Mouse (Mus musculus) myocyte (in vitro differentiated cells): Measurements from ENCODE around the gene Ccdc172.

ENCODE experiments used
- CEBPB ChIP-seq: IDR thresholded peaks from 2 replicates; pipeline ENCODE4 v1.6.1; 2011; ENCODE audit warnings: mild to moderate bottlenecking, moderate library complexity; ENCODE audit not compliant: poor library complexity, insufficient read depth, severe bottlenecking
- E2F4 ChIP-seq: IDR thresholded peaks from one replicate; pipeline ENCODE4 v1.6.1; 2011; ENCODE audit warnings: mild to moderate bottlenecking, control low read depth, moderate library complexity; ENCODE audit not compliant: insufficient read depth
- MAX ChIP-seq: IDR thresholded peaks from one replicate; pipeline ENCODE4 v1.6.1; 2011; ENCODE audit warnings: low read depth, mild to moderate bottlenecking, control low read depth
- MYOG ChIP-seq, 3 experiments: IDR thresholded peaks; one replicate each; pipeline ENCODE4 v1.6.1; 2011; ENCODE audit warnings: control low read depth in 2 of 3, low read depth in 2 of 3, mild to moderate bottlenecking in 2 of 3; ENCODE audit not compliant: insufficient read length in 2 of 3, control insufficient read depth in 1 of 3, insufficient read depth in 1 of 3
- POLR2A ChIP-seq: IDR thresholded peaks from one replicate; pipeline ENCODE4 v1.6.1; 2011; ENCODE audit warnings: low read depth, mild to moderate bottlenecking, control low read depth, moderate library complexity; ENCODE audit not compliant: insufficient read length
- POLR2AphosphoS2 ChIP-seq: IDR thresholded peaks from one replicate; pipeline ENCODE4 v1.6.1; 2011; ENCODE audit warnings: low read depth, control low read depth; ENCODE audit not compliant: insufficient read length
- SRF ChIP-seq: IDR thresholded peaks from one replicate; pipeline ENCODE4 v1.6.1; 2011; ENCODE audit warnings: low read depth; ENCODE audit not compliant: control insufficient read depth, insufficient read length
- TCF12 ChIP-seq: IDR thresholded peaks from one replicate; pipeline ENCODE4 v1.6.1; 2011; ENCODE audit warnings: mild to moderate bottlenecking, control low read depth; ENCODE audit not compliant: poor library complexity, insufficient read depth, severe bottlenecking
- USF1 ChIP-seq: IDR thresholded peaks from one replicate; pipeline ENCODE4 v1.6.1; 2011; ENCODE audit warnings: low read depth, mild to moderate bottlenecking, control low read depth, moderate library complexity

DNA sequence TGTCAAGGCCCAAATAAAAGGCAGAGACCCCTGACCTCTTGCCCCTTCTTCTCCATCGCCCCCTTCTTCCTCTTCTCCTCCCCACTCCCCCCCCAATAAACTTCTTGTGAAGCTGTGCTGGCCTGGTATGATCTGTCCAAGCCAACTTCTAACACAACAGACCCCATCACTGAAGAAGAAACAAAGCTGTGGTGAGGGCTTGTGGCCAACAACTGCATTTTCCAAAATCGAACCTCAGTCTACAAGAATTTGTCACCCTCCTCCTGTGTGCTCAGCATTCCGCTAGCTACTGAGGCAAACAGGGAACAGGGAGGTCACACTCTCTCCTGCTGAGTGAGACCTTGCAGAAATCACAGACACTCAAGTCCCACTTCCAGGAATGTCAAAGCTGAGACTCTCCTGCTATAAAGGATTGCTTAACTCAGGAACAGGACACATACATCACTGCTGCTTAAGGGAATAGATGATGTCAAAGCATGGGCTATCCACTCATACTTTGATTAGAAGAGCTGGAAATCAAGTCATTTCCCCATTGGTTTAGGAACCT is 12.3 kb upstream of the Ccdc172 start:
- TF ChIP-seq USF1 (no peak), POLR2A (no peak), MYOG (IDR thresholded peaks at IDR 0.05; ENCODE audit: control insufficient read depth in 1 of 3, insufficient read depth in 1 of 3, insufficient read length in 2 of 3, low read depth in 2 of 3) (no peak), MAX (no peak), TCF12 (no peak), POLR2AphosphoS2 (no peak), CEBPB (no peak), SRF (no peak), E2F4 (no peak)
